Mouse (Mus musculus): ENCODE data around the gene Cxcl13. TPM values are rescaled to one million over a fixed set of nuclear protein-coding genes. Genes with fewer than 3 reads are reported as not detected.
"Not testable (repeated sequence)": the region's sequence is repeated elsewhere in the genome, so short reads cannot be mapped to it uniquely, and the experiment has no call there.

Gene Cxcl13
- polyA plus RNA-seq, 1 experiment from 2014 or later = 20.1 TPM

- no peak for ATAC-seq
- Histone ChIP-seq H3K4me3 (ENCODE audit: low read depth, low read length) (no peak overlapping the region), H3K9ac (ENCODE audit: low read depth, low read length) (no peak overlapping the region), H3K27ac (ENCODE audit: low read depth, low read length) (no peak overlapping the region), H3K4me1 (replicated peaks; ENCODE audit: control insufficient read depth, insufficient read depth, low read length) (no peaks in the 10 kb centered on the region), H3K27me3 (replicated peaks; ENCODE audit: control insufficient read depth, insufficient read depth, low read length) (no peaks in the 10 kb centered on the region), H3K36me3 (ENCODE audit: control insufficient read depth, insufficient read depth) (no peaks in the 10 kb centered on the region), H3K4me2 (replicated peaks; ENCODE audit: low read depth) (no peak overlapping the region), H3K9me3 (ENCODE audit: control insufficient read depth) (no peaks in the 10 kb centered on the region)
- TF ChIP-seq CTCF (IDR thresholded peaks at IDR 0.05; ENCODE audit: low read depth) = peak; percentile 74
- 37% methylated on average over 6 of the region's 6 CpGs for WGBS
Measured at GRCm38 (mm10) chr5:95970845-95971244, 14.1 kb downstream of the Cxcl13 start.

DNA sequence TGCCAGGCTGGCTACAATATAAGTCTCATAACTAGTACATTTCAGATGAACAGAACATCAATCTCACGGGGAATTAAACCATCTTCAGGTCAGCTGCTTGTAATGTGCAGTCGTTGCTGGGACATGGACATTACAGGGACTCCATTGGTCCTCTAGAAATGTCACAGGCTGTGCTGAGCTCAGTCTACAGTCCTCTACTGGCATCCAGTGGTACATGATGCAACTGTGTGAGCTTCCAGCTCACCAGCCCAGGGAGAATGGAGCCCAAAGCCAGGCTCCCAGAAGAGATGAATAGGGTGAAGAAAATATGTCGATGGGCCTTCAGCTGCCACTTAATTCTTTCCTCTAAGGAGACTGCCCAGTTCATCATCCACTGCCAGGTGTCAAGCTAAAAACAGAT lies 15.5 kb downstream of the Cxcl13 start:
- Histone ChIP-seq H3K27me3 (replicated peaks; ENCODE audit: control insufficient read depth, insufficient read depth, low read length) (no peaks in the 10 kb centered on the region), H3K9ac (ENCODE audit: low read depth, low read length) (no peak overlapping the region), H3K36me3 (ENCODE audit: control insufficient read depth, insufficient read depth) (no peaks in the 10 kb centered on the region), H3K4me3 (ENCODE audit: low read depth, low read length) (no peak overlapping the region), H3K4me2 (replicated peaks; ENCODE audit: low read depth) (no peak overlapping the region), H3K9me3 (ENCODE audit: control insufficient read depth) (no peaks in the 10 kb centered on the region), H3K4me1 (replicated peaks; ENCODE audit: control insufficient read depth, insufficient read depth, low read length) (no peaks in the 10 kb centered on the region), H3K27ac (ENCODE audit: low read depth, low read length) (no peak overlapping the region)
- no peak for ATAC-seq
- TF ChIP-seq CTCF (IDR thresholded peaks at IDR 0.05; ENCODE audit: low read depth) = no peak
- WGBS = 79% methylated on average over 3 of the region's 3 CpGs

DNA sequence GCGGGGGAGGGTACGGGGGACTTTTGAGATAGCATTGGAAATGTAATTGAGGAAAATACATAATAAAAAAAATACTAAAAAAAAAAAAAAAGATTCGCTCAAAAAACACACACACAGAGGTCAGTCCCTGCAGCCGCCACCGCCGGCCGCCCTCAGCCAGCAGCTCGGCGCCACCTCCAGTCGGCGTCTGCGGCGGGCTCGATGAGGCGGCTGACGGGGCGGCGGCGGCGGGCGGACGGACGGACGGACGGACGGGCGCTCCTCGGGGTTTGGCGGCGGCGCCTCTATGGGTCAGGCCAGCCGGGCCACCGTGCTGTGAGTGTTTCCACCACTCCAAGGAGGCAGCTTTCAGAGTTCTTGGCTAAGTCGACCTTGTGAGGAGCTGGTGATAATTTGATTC lies 17.1 kb downstream of the Cxcl13 start:
- not testable (repeated sequence) for H3K9me3 ChIP-seq (ENCODE audit: control insufficient read depth); H3K27ac ChIP-seq (ENCODE audit: low read depth, low read length); ATAC-seq; H3K4me1 ChIP-seq (replicated peaks; ENCODE audit: control insufficient read depth, insufficient read depth, low read length); H3K4me3 ChIP-seq (ENCODE audit: low read depth, low read length); H3K27me3 ChIP-seq (replicated peaks; ENCODE audit: control insufficient read depth, insufficient read depth, low read length); H3K36me3 ChIP-seq (ENCODE audit: control insufficient read depth, insufficient read depth); H3K9ac ChIP-seq (ENCODE audit: low read depth, low read length)
- WGBS = 18% methylated on average over 34 of the region's 34 CpGs
- H3K4me2 ChIP-seq (replicated peaks; ENCODE audit: low read depth) = 0 out of 2 replicates have a peak overlapping the region, but pooled peaks have one; percentile 27

GRCm38 (mm10) chr5:95976299-95976698 lies 19.5 kb downstream of the Cxcl13 start:
- Histone ChIP-seq H3K4me3 (ENCODE audit: low read depth, low read length) (no peak overlapping the region), H3K27me3 (replicated peaks; ENCODE audit: control insufficient read depth, insufficient read depth, low read length) (no peaks in the 10 kb centered on the region), H3K9ac (ENCODE audit: low read depth, low read length) (no peak overlapping the region), H3K4me2 (replicated peaks; ENCODE audit: low read depth) (no peak overlapping the region), H3K4me1 (replicated peaks; ENCODE audit: control insufficient read depth, insufficient read depth, low read length) (no peaks in the 10 kb centered on the region), H3K9me3 (ENCODE audit: control insufficient read depth) (no peaks in the 10 kb centered on the region), H3K36me3 (ENCODE audit: control insufficient read depth, insufficient read depth) (no peaks in the 10 kb centered on the region), H3K27ac (ENCODE audit: low read depth, low read length) (no peak overlapping the region)
- 73% methylated on average over 1 of the region's 1 CpGs for WGBS
- no peak for TF ChIP-seq CTCF (IDR thresholded peaks at IDR 0.05; ENCODE audit: low read depth)
- no peak for ATAC-seq

- Histone ChIP-seq H3K27ac (ENCODE audit: low read depth, low read length) (no peak overlapping the region), H3K9ac (ENCODE audit: low read depth, low read length) (no peak overlapping the region), H3K9me3 (ENCODE audit: control insufficient read depth) (no peaks in the 10 kb centered on the region), H3K4me3 (ENCODE audit: low read depth, low read length) (no peak overlapping the region), H3K4me2 (replicated peaks; ENCODE audit: low read depth) (no peak overlapping the region), H3K4me1 (replicated peaks; ENCODE audit: control insufficient read depth, insufficient read depth, low read length) (no peaks in the 10 kb centered on the region), H3K36me3 (ENCODE audit: control insufficient read depth, insufficient read depth) (no peaks in the 10 kb centered on the region), H3K27me3 (replicated peaks; ENCODE audit: control insufficient read depth, insufficient read depth, low read length) (no peaks in the 10 kb centered on the region)
- TF ChIP-seq CTCF (IDR thresholded peaks at IDR 0.05; ENCODE audit: low read depth) = no peak
- 46% methylated on average over 5 of the region's 5 CpGs for WGBS
- ATAC-seq = no peak
Measured at GRCm38 (mm10) chr5:95983797-95984486, 27.2 kb downstream of the Cxcl13 start.

GRCm38 (mm10) chr5:95991339-95992292 lies 34.9 kb downstream of the Cxcl13 start:
- no peak for TF ChIP-seq CTCF (IDR thresholded peaks at IDR 0.05; ENCODE audit: low read depth)
- Histone ChIP-seq H3K4me2 (replicated peaks; ENCODE audit: low read depth) (no peak overlapping the region), H3K9me3 (ENCODE audit: control insufficient read depth) (no peaks in the 10 kb centered on the region), H3K27ac (ENCODE audit: low read depth, low read length) (no peak overlapping the region), H3K4me3 (ENCODE audit: low read depth, low read length) (no peak overlapping the region), H3K27me3 (replicated peaks; ENCODE audit: control insufficient read depth, insufficient read depth, low read length) (no peaks in the 10 kb centered on the region), H3K36me3 (ENCODE audit: control insufficient read depth, insufficient read depth) (no peaks in the 10 kb centered on the region), H3K4me1 (replicated peaks; ENCODE audit: control insufficient read depth, insufficient read depth, low read length) (no peaks in the 10 kb centered on the region), H3K9ac (ENCODE audit: low read depth, low read length) (no peak overlapping the region)
- WGBS = 20% methylated on average over 12 of the region's 12 CpGs
- no peak for ATAC-seq
